Comparison of ENCODE assay signal across 8 mouse cellular contexts in genomic region chr13:23740256-23740840, GRCm38 (mm10). TPM values are rescaled to one million over a fixed set of nuclear protein-coding genes. Genes with fewer than 3 reads are reported as not detected.
DNase-seq lines count a peak whose midpoint lies in the region; ATAC-seq and TF ChIP-seq lines count a peak whose summit lies in the region.

No protein-coding gene starts in this region.

- peak overlapping the region; percentile 83 for H3K9ac ChIP-seq in liver, embryonic 11.5 days (ENCODE audit: low read depth, low read length)

- no peak for ATAC-seq in liver, embryonic 11.5 days (replicated peaks; ENCODE audit: low FRiP score)
- ATAC-seq in inflammation-experienced regulatory T-cells, adult 6 months, result no peak

- no peak for TF ChIP-seq POLR2A in thymus, adult 2 months (IDR thresholded peaks at IDR 0.05; ENCODE audit: control insufficient read depth, extremely low read depth, insufficient read depth, low read length, poor library complexity)

- no peak for TF ChIP-seq CTCF in thymus, adult 2 months (IDR thresholded peaks at IDR 0.05; ENCODE audit: borderline replicate concordance, control insufficient read depth, extremely low read depth, insufficient read depth, low read length, poor library complexity)

- H3K27me3 ChIP-seq in thymus, adult 2 months (ENCODE audit: control insufficient read depth, insufficient read depth, low read length), result no peaks in the 10 kb centered on the region
- H3K27me3 ChIP-seq in liver, embryonic 11.5 days (replicated peaks; ENCODE audit: control insufficient read depth, insufficient read depth, low read length), result no peaks in the 10 kb centered on the region

- H3K4me3 ChIP-seq in thymus, adult 2 months (ENCODE audit: control insufficient read depth, insufficient read depth, low read length), result no peak overlapping the region
- H3K4me3 ChIP-seq in liver, embryonic 11.5 days (ENCODE audit: low read depth, low read length), result peak overlapping the region; percentile 52

- peak overlapping the region; percentile 91 for H3K4me2 ChIP-seq in liver, embryonic 11.5 days

- peaks cover 2% of the 10 kb centered on the region for H3K4me1 ChIP-seq in thymus, adult 2 months (replicated peaks; ENCODE audit: control insufficient read depth, insufficient read depth, low read length)
- H3K4me1 ChIP-seq in liver, embryonic 11.5 days (replicated peaks; ENCODE audit: control insufficient read depth, insufficient read depth, low read length), result peaks cover 7% of the 10 kb centered on the region

- H3K36me3 ChIP-seq in thymus, adult 2 months (ENCODE audit: control insufficient read depth, insufficient read depth, low read length), result no peaks in the 10 kb centered on the region
- no peaks in the 10 kb centered on the region for H3K36me3 ChIP-seq in liver, embryonic 11.5 days (ENCODE audit: control insufficient read depth, insufficient read depth, low read length)

- H3K9me3 ChIP-seq in liver, embryonic 11.5 days (ENCODE audit: control insufficient read depth, low read length), result no peaks in the 10 kb centered on the region

- DNase-seq in cerebellum, adult 9-10 months, result peak; percentile 23
- DNase-seq in cerebellum, adult 11-12 months, result no peak
- DNase-seq in thymus, adult 2 months, result no peak
- DNase-seq in thymus, postnatal 10 days (ENCODE audit: low spot score in 2 of 2), result no peak
- no peak for DNase-seq in liver, embryonic 11.5 days (ENCODE audit: low spot score)
- DNase-seq in testis, postnatal 14 days (ENCODE audit: low spot score), result no peak
- no peak for DNase-seq in right cerebral cortex, postnatal 36 days (ENCODE audit: low spot score in 2 of 2)

- H3K27ac ChIP-seq in thymus, adult 2 months (ENCODE audit: control insufficient read depth, insufficient read depth, low read length), result peak overlapping the region; percentile 99
- H3K27ac ChIP-seq in liver, embryonic 11.5 days (ENCODE audit: low read depth, low read length), result peak overlapping the region; percentile 100

- 32% methylated on average over 13 of the region's 13 CpGs for WGBS in thymus, adult 2 months
- 23% methylated on average over 13 of the region's 13 CpGs for WGBS in liver, embryonic 11.5 days

RNA-seq across cellular contexts. Expression of gene Hist1h1c, which starts 1.7 kb away (rescaled TPM):
- polyA plus RNA-seq in thymus, adult 2 months (2012; rRNA removed), result 40.9 and 48.1 TPM in 2 replicates
- 24.2 and 25.8 TPM in 2 replicates for polyA plus RNA-seq in liver, embryonic 11.5 days (2014; fragmentation: Nextera tagmentation; extraction: Ambion mirVana)
- polyA plus RNA-seq in inflammation-experienced regulatory T-cells, adult 6 months (2017; shearing (Covaris generic)), result 10 to 100 TPM in 2 of 3 experiments, 1 to 10 TPM in 1; 8.7 to 14.8 (median 11.1) TPM

RNA-seq across cellular contexts. Expression of gene Hist1h3c, which starts 5.1 kb away (rescaled TPM):
- 377 and 602 TPM in 2 replicates for polyA plus RNA-seq in thymus, adult 2 months (2012; rRNA removed)
- 6.1 and 6.7 TPM in 2 replicates for polyA plus RNA-seq in liver, embryonic 11.5 days (2014; fragmentation: Nextera tagmentation; extraction: Ambion mirVana)
- 1 to 10 TPM in 1 of 3 experiments, not detected in 2; 2.5 TPM for polyA plus RNA-seq in inflammation-experienced regulatory T-cells, adult 6 months (2017; shearing (Covaris generic))

RNA-seq across cellular contexts. Expression of gene Hist1h2bb, which starts 6.2 kb away (rescaled TPM):
- 160 and 224 TPM in 2 replicates for polyA plus RNA-seq in thymus, adult 2 months (2012; rRNA removed)
- polyA plus RNA-seq in liver, embryonic 11.5 days (2014; fragmentation: Nextera tagmentation; extraction: Ambion mirVana), result 3.1 and 4.6 TPM in 2 replicates
- polyA plus RNA-seq in inflammation-experienced regulatory T-cells, adult 6 months (2017; shearing (Covaris generic)), result 1 to 10 TPM in 2 of 3 experiments, not detected in 1; 2.5 to 2.8 TPM

RNA-seq across cellular contexts. Expression of gene Hist1h2ab, which starts 10.6 kb away (rescaled TPM):
- 258 and 455 TPM in 2 replicates for polyA plus RNA-seq in thymus, adult 2 months (2012; rRNA removed)
- 38.5 and 42.1 TPM in 2 replicates for polyA plus RNA-seq in liver, embryonic 11.5 days (2014; fragmentation: Nextera tagmentation; extraction: Ambion mirVana)
- 10 to 100 TPM in 1 of 3 experiments, not detected in 2; 14.8 TPM for polyA plus RNA-seq in inflammation-experienced regulatory T-cells, adult 6 months (2017; shearing (Covaris generic))

RNA-seq across cellular contexts. Expression of gene Hist1h3b, which starts 11.7 kb away (rescaled TPM):
- polyA plus RNA-seq in thymus, adult 2 months (2012; rRNA removed), result 529 and 561 TPM in 2 replicates
- 5.5 and 8.3 TPM in 2 replicates for polyA plus RNA-seq in liver, embryonic 11.5 days (2014; fragmentation: Nextera tagmentation; extraction: Ambion mirVana)
- 1 to 10 TPM in 1 of 3 experiments, not detected in 2; 1.1 TPM for polyA plus RNA-seq in inflammation-experienced regulatory T-cells, adult 6 months (2017; shearing (Covaris generic))

Comparison
In these comparisons a context has a peak if more than half of its experiments do, and no peak if none do; other contexts are left out.
1. RNA of gene Hist1h3c, which starts 5.1 kb away (polyA plus RNA-seq): 377 to 602 TPM in thymus, adult 2 months; 6.1 to 6.7 TPM in liver, embryonic 11.5 days and 2.5 TPM in inflammation-experienced regulatory T-cells, adult 6 months; every median in the first group is over 10 times any median in the second.
2. RNA of gene Hist1h2bb, which starts 6.2 kb away (polyA plus RNA-seq): 160 to 224 TPM in thymus, adult 2 months; 3.1 to 4.6 TPM in liver, embryonic 11.5 days and 2.5 to 2.8 TPM in inflammation-experienced regulatory T-cells, adult 6 months; every median in the first group is over 10 times any median in the second.